Mouse (Mus musculus): ENCODE data around the gene Gm13277.

DNA sequence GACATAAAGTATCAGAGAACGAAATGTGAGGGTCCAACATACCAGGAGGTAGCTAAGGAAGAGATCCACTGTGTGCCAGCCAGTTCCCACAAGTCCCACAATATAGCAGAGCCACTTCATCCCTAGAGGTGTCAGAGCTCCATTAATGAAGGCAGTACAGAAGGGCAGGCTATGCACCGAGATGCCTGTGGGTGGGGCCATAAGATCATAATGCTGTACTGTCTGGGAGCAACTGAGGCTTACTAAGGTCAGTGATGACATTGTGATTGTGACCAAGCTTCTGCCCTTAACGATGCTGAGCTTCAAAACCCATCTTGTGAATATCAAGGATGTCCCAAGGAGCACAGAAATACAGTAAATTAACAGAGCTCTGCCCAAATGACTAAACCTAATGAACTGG is 44.2 kb upstream of the Gm13277 start:
- TF ChIP-seq CTCF (IDR thresholded peaks at IDR 0.05; ENCODE audit: low read depth, low read length) = peak; percentile 39
- TF ChIP-seq POLR2A (IDR thresholded peaks at IDR 0.05; ENCODE audit: extremely low read depth, insufficient read depth, low read length) = no peak
